Mouse (Mus musculus) liver, embryonic 11.5 days (tissue): ENCODE results near the gene Plcg2. TPM values are rescaled to one million over a fixed set of nuclear protein-coding genes. Genes with fewer than 3 reads are reported as not detected.

Experiments used
- ATAC-seq: fragments of 200-750 bp; cut with Nextera tagmentation; replicated peaks from 2 replicates; pipeline ENCODE4 v1.8.0; 2017; ENCODE audit warnings: moderate number of reproducible peaks, mild to moderate bottlenecking, moderate TSS enrichment, moderate library complexity; ENCODE audit not compliant: low FRiP score
- DNase-seq: peaks from one replicate; pipeline ENCODE4 v3.0.0-alpha.2; 2017; ENCODE audit warnings: low spot score
- H3K27ac ChIP-seq: fragments of 300-500 bp; sonication (generic); 2 replicates; pipeline ENCODE4 v1.5.1; 2014; ENCODE audit warnings: mild to moderate bottlenecking, low read depth, low read length, control low read depth
- H3K27me3 ChIP-seq: fragments of 300-500 bp; sonication (generic); replicated peaks from 2 replicates; pipeline ENCODE4 v1.6.1; 2014; ENCODE audit warnings: low read length, mixed read lengths; ENCODE audit not compliant: control insufficient read depth, insufficient read depth
- H3K36me3 ChIP-seq: fragments of 300-500 bp; sonication (generic); 2 replicates; pipeline ENCODE4 v1.6.1; 2014; ENCODE audit warnings: mild to moderate bottlenecking, low read length, moderate library complexity, mixed read lengths; ENCODE audit not compliant: control insufficient read depth, insufficient read depth
- H3K4me1 ChIP-seq: fragments of 300-500 bp; sonication (generic); replicated peaks from 2 replicates; pipeline ENCODE4 v1.6.1; 2014; ENCODE audit warnings: low read length, mixed read lengths; ENCODE audit not compliant: control insufficient read depth, insufficient read depth
- H3K4me2 ChIP-seq: fragments of 300-500 bp; sonication (generic); 2 replicates; pipeline ENCODE4 v1.6.1; 2014; ENCODE audit warnings: mild to moderate bottlenecking, control low read depth, moderate library complexity
- H3K4me3 ChIP-seq: fragments of 300-500 bp; sonication (generic); 2 replicates; pipeline ENCODE4 v1.5.1; 2014; ENCODE audit warnings: low read depth, low read length, control low read depth
- H3K9ac ChIP-seq: fragments of 300-500 bp; sonication (generic); 2 replicates; pipeline ENCODE4 v1.6.1; 2014; ENCODE audit warnings: low read depth, low read length, control low read depth
- H3K9me3 ChIP-seq: fragments of 300-500 bp; sonication (generic); 2 replicates; pipeline ENCODE4 v1.6.1; 2016; ENCODE audit warnings: low read length, inconsistent platforms, mixed read lengths; ENCODE audit not compliant: control insufficient read depth
- WGBS: fragments of 180-500 bp; shearing (Covaris S2); extraction: QIAGEN DNeasy Blood & Tissue Kit; methylation state at CpG from one replicate; pipeline ENCODE4 v1.1.7; 2014; 5-methylcytosine and 5-hydroxymethylcytosine counted together
- polyA plus RNA-seq: library from polyadenylated mRNA; unstranded; fragments of >200 nt; fragmentation: Nextera tagmentation; extraction: Ambion mirVana; gene quantifications from 2 replicates; pipeline ENCODE4 v1.2.1, GENCODE M21; 2014

Gene Plcg2
- polyA plus RNA-seq, 1 experiment from 2014 or later, result 14.8 TPM

DNA sequence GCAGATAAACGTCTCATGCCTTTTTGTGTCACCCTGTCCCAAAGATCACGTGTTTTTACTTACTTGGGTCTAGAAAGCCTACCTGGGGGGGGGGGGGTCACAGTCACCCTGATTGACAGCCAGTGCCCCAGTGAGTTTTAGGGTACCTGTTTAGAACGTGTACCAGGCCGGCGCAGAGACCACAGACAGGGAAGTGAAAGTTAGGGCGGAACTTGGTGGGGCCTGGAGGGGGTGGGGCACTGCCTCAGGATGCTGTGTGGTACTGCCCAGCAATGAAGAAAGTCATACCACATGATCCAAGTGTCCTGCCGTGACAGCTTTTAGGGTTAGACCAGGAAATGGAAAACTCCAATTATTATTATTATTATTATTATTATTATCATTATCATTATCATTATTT is 22.3 kb upstream of the Plcg2 start:
- Histone ChIP-seq H3K4me2 (peak overlapping the region; percentile 27; the same call in 1 of the 2 replicates), H3K36me3 (no peaks in the 10 kb centered on the region), H3K4me3 (no peak overlapping the region), H3K9ac (no peak overlapping the region), H3K9me3 (no peaks in the 10 kb centered on the region), H3K27ac (no peak overlapping the region), H3K4me1 (peaks cover 3% of the 10 kb centered on the region; the same call in 1 of the 2 replicates), H3K27me3 (no peaks in the 10 kb centered on the region)
- 49% methylated on average over 7 of the region's 7 CpGs for WGBS
- no peak for ATAC-seq
- no peak for DNase-seq

DNA sequence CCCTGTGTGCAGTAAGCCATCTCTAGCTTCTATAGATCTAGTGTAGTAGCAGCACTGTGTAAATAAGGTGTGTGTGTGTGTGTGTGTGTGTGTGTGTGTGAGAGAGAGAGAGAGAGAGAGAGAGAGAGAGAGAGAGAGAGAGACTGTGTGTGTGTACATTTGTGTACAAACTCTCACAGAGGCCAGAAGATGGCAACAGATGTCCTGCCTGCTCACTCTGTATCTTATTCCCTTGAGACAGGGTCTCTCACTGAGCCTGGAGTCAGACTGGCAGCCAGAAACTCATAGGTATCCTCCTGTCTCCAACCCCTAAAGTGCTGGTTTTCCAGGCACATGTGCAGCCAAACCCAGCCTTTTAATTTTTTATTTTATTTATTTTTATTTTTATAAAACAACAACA is 20.0 kb upstream of the Plcg2 start:
- no peak for DNase-seq
- Histone ChIP-seq H3K36me3 (no peaks in the 10 kb centered on the region), H3K4me3 (no peak overlapping the region), H3K4me1 (no peaks in the 10 kb centered on the region), H3K27me3 (no peaks in the 10 kb centered on the region), H3K4me2 (no peak overlapping the region), H3K9me3 (no peaks in the 10 kb centered on the region), H3K9ac (no peak overlapping the region), H3K27ac (no peak overlapping the region)
- ATAC-seq, result no peak

DNA sequence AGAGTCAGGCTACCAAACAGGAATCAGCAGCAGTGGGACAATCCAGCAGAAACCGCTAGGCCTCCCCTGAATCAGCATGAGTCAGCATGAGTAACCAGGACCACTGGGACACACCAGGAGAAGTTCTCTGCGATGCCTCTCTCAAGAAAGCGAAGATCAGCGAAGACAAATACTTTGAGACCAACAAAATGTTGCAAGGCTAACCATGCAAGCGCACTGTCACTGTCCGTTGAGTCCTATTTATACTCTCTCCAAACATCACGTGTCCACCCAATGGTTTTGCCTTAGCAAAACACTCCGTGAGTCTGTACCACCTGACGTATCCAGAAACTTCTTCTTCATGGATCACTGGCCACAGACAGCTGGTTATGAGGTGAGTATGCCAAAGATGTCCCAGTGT is 18.1 kb upstream of the Plcg2 start:
- no peak for DNase-seq
- no peaks in the 10 kb centered on the region for H3K9me3 ChIP-seq
- WGBS, result 88% methylated on average over 9 of the region's 9 CpGs
- no peak for ATAC-seq
- H3K4me1 ChIP-seq, result no peaks in the 10 kb centered on the region
- no peaks in the 10 kb centered on the region for H3K27me3 ChIP-seq
- H3K27ac ChIP-seq, result no peak overlapping the region
- H3K36me3 ChIP-seq, result no peaks in the 10 kb centered on the region
- H3K9ac ChIP-seq, result no peak overlapping the region
- H3K4me2 ChIP-seq, result no peak overlapping the region
- no peak overlapping the region for H3K4me3 ChIP-seq

DNA sequence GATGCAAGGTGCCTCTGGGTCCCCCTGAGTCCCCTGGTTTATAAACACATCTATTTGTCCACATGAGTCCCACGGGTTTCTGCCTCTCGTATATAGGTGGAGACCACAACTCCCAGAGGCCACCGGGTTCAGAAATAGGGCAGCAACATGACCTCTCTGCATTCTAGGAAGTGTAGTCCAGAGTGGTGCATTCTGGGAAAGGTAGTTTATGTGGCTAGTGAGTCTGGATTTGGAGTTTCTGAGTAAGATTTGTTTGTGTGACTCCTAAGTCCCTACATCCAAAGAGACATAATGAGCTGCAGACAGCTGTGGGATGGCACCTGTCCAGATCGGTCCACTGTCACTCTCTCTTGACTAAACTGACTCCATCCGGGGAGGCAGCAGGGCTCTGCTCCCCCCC is 17.6 kb upstream of the Plcg2 start:
- WGBS, result 66% methylated on average over 5 of the region's 5 CpGs
- H3K9ac ChIP-seq, result no peak overlapping the region
- no peaks in the 10 kb centered on the region for H3K4me1 ChIP-seq
- no peaks in the 10 kb centered on the region for H3K9me3 ChIP-seq
- DNase-seq (no peak), ATAC-seq (peak; percentile 40; the same call in 1 of the 2 replicates)
- no peaks in the 10 kb centered on the region for H3K27me3 ChIP-seq
- no peak overlapping the region for H3K27ac ChIP-seq
- H3K4me3 ChIP-seq, result no peak overlapping the region
- H3K4me2 ChIP-seq, result no peak overlapping the region
- H3K36me3 ChIP-seq, result no peaks in the 10 kb centered on the region

DNA sequence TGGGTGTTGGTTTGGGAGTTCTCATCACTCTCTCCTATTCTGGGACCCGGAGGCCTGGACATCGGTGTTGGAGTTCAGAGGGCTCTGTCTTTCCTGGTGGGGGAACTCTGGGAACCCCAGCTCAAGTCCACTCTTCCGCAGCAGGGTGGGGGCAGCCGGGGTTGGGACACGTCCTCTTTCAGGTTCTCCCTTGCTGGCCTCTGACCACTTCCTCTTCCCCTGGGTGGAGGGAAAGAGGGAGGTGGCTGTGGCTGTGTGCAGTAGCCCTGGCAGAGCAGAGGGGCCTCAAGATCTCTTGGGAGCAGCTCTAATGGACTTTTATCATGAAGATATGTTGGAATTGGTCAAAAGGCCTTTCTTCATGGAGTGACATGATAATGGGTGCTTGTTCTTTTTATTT is 16.3 kb upstream of the Plcg2 start:
- DNase-seq, result no peak
- Histone ChIP-seq H3K4me3 (no peak overlapping the region), H3K4me2 (no peak overlapping the region), H3K36me3 (no peaks in the 10 kb centered on the region), H3K9ac (no peak overlapping the region), H3K27ac (no peak overlapping the region), H3K4me1 (no peaks in the 10 kb centered on the region), H3K27me3 (no peaks in the 10 kb centered on the region), H3K9me3 (no peaks in the 10 kb centered on the region)
- WGBS, result 32% methylated on average over 5 of the region's 5 CpGs
- ATAC-seq, result 0 out of 2 replicates have a peak, but pooled peaks have one; percentile 54

DNA sequence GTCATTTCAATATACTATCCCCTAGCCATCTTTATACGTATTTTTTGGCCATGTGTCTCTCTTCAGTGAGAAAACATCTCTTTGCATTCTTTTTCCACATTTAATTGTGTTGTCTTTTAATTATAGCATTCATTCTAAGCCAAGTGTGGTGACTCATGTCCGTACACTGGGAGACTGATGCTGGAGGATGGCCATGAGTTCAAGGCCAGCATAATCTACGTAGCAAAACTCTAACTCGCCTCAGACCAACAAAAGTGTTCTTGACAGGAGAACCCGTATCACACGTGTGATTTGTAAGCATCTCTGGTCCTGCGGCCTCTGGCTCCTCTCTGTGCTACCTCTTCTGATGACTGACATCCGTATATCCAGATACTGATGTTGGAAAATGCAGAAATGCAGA is 13.4 kb upstream of the Plcg2 start:
- Histone ChIP-seq H3K27ac (no peak overlapping the region), H3K4me3 (no peak overlapping the region), H3K4me1 (no peaks in the 10 kb centered on the region), H3K9ac (no peak overlapping the region), H3K4me2 (no peak overlapping the region), H3K9me3 (no peaks in the 10 kb centered on the region), H3K27me3 (no peaks in the 10 kb centered on the region), H3K36me3 (no peaks in the 10 kb centered on the region)
- DNase-seq (no peak), ATAC-seq (no peak)
- WGBS, result 79% methylated on average over 8 of the region's 8 CpGs

DNA sequence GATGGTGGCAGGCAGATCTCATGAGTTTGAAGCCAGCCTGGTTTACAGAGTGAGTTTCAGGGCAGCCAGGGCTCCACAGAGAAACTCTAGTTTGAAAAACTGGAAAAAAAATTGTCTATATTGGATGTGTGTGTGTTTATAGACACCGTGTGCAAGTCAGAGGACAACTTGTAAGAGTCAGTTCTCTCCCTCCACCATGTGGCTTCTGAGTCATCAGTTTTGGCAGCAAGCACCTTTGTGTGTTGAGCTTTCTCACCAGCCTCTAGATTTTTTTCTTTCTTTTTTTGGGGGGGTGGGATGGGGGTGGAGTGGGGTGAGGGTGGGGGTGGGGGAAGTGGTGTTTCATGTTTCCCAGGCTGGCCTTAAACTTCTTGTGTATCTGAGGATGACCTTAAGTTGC is 12.8 kb upstream of the Plcg2 start:
- 72% methylated on average over 1 of the region's 1 CpGs for WGBS
- Histone ChIP-seq H3K4me3 (no peak overlapping the region), H3K27ac (no peak overlapping the region), H3K36me3 (no peaks in the 10 kb centered on the region), H3K9ac (no peak overlapping the region), H3K27me3 (no peaks in the 10 kb centered on the region), H3K4me1 (no peaks in the 10 kb centered on the region), H3K9me3 (no peaks in the 10 kb centered on the region), H3K4me2 (no peak overlapping the region)
- DNase-seq, result no peak
- ATAC-seq, result no peak

DNA sequence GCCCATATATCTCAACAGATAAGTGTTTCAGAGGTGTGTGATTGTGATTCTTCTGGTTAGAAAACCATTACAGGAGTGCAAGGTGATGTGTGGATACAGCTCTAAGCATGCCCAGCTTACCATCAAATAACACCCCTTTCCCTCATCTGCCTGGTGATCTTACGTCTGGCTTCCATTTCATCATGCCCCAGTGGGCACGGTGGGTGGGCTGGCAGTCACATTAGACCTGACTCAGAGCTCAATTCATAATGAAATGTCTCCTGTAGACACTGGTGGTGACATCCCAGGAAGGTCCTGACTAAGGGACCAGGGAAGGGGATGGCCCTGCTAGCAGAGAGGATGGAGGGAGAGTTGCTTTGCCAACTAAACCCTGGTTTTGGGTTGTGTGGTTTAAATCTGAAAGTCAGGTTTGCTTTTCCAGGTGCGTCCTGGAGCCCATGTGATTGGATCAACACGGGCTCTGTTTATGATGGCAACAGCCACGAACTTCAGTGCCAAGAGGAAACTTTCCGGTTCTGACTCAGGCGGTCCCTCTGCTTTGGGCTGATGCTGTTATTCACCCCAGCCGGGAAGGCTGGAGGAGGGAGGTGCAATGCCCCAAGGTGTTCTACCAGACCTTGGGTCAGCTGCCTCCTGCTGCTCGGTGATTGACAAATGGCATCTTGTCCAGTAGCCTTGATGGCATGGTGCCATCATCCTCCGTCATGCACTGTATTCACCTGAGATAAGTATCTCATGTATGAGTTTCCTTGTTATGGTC is 9.7 kb upstream of the Plcg2 start:
- H3K27ac ChIP-seq, result no peak overlapping the region
- H3K9me3 ChIP-seq, result no peaks in the 10 kb centered on the region
- H3K4me2 ChIP-seq, result no peak overlapping the region
- DNase-seq, result no peak
- H3K36me3 ChIP-seq, result no peaks in the 10 kb centered on the region
- no peaks in the 10 kb centered on the region; the same call in 1 of the 2 replicates for H3K27me3 ChIP-seq
- no peaks in the 10 kb centered on the region for H3K4me1 ChIP-seq
- H3K9ac ChIP-seq, result no peak overlapping the region
- no peak for ATAC-seq
- WGBS, result 74% methylated on average over 10 of the region's 10 CpGs
- no peak overlapping the region for H3K4me3 ChIP-seq

DNA sequence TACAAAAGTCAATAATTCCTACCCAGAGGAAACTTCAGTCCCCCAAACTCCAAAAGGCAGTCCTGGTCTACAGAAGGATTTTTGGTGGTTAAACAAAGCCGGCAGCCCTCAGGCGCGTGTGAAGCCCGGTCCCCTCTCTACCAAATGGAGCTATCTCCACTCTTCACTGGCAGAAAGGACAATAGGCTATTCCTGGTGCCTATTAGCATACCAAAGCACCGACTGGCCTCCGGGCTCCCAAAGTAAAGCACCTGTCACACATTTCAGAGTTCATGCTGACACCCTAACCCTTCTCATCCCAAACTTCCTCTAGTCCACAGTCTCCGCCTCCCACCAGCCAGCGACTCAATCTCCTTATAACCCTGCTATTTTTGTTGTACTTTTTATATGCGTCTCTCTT is 4.5 kb upstream of the Plcg2 start:
- 40% methylated on average over 9 of the region's 9 CpGs for WGBS
- H3K27ac ChIP-seq, result no peak overlapping the region
- no peaks in the 10 kb centered on the region for H3K36me3 ChIP-seq
- no peaks in the 10 kb centered on the region; the same call in 1 of the 2 replicates for H3K4me1 ChIP-seq
- no peak overlapping the region for H3K4me3 ChIP-seq
- ATAC-seq (no peak), DNase-seq (no peak)
- no peak overlapping the region for H3K9ac ChIP-seq
- no peaks in the 10 kb centered on the region for H3K9me3 ChIP-seq
- H3K4me2 ChIP-seq, result no peak overlapping the region
- H3K27me3 ChIP-seq, result peaks cover 9% of the 10 kb centered on the region
